Mouse (Mus musculus) cerebellum, adult 2 months (tissue): ENCODE measurements around the gene Aox2. TPM values are rescaled to one million over a fixed set of nuclear protein-coding genes. Genes with fewer than 3 reads are reported as not detected.
A peak's percentile ranks its signal among the peaks of the same experiment; 100 is the strongest.
"Not testable (repeated sequence)": the region's sequence is repeated elsewhere in the genome, so short reads cannot be mapped to it uniquely, and the experiment has no call there.

Experiments
- DNase-seq, 2 experiments: peaks; one replicate each; pipeline ENCODE4 v3.0.0; 2021
- H3K27ac ChIP-seq: fragments of 200-500 bp; 2 replicates; pipeline ENCODE4 v1.5.1; 2012; ENCODE audit warnings: low read length, control low read depth, inconsistent platforms; ENCODE audit not compliant: insufficient read depth
- H3K27me3 ChIP-seq: fragments of 200-500 bp; 2 replicates; pipeline ENCODE4 v1.6.1; 2012; ENCODE audit warnings: inconsistent platforms, mild to moderate bottlenecking, low read length, moderate library complexity; ENCODE audit not compliant: control insufficient read depth, insufficient read depth
- H3K4me1 ChIP-seq: fragments of 200-500 bp; 2 replicates; pipeline ENCODE4 v1.6.1; 2011; ENCODE audit warnings: low read length; ENCODE audit not compliant: control insufficient read depth, insufficient read depth
- H3K4me3 ChIP-seq: fragments of 200-500 bp; replicated peaks from 2 replicates; pipeline ENCODE3; 2011; ENCODE audit warnings: mild to moderate bottlenecking, low read depth, low read length, control low read depth; ENCODE audit not compliant: insufficient read depth
- CTCF ChIP-seq: fragments of 200-500 bp; IDR thresholded peaks from 2 replicates; pipeline ENCODE4 v1.5.1; 2011; ENCODE audit warnings: low read depth, mild to moderate bottlenecking, control low read depth, low read length, moderate library complexity, borderline replicate concordance; ENCODE audit not compliant: insufficient read depth
- POLR2A ChIP-seq: fragments of 200-500 bp; IDR thresholded peaks from 2 replicates; pipeline ENCODE4 v1.6.1; 2011; ENCODE audit warnings: low read length, control low read depth, borderline replicate concordance; ENCODE audit not compliant: insufficient read depth
- WGBS: fragments of 180-500 bp; shearing (Covaris S2); methylation state at CpG from one replicate; pipeline ENCODE4 v1.1.7; 2018; 5-methylcytosine and 5-hydroxymethylcytosine counted together
- polyA plus RNA-seq: library from polyadenylated mRNA; depleted of rRNA; stranded (reverse); fragments of >200 nt; gene quantifications from 2 replicates; pipeline ENCODE4 v1.2.3, GENCODE M21; 2012

The Aox2 gene
- polyA plus RNA-seq, 1 experiment, result 0.03 TPM

GRCm38 (mm10) chr1:58358958-58359901, 81.1 kb downstream of the Aox2 start:
- 63% methylated on average over 19 of the region's 19 CpGs for WGBS

DNA sequence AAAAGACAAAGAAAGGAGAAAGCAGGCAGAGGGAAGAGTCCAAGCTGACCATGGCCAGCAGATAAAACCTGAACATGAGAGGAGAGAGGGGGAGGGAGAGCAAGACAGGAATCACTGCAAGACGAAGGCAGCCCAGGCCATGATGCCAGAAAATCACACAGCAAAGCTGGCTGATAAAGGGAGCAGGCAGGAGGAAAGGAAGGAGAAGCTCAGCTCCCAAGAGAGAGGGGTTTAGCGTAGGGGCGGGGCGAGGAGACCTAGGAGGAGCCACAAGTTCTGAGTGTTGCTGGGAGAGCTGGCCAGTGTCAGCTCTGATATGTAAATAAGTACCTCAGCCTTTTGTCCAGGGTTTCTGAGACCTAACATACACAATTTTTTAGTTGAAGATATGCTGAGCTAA, 84.2 kb downstream of the Aox2 start:
- TF ChIP-seq CTCF (no peak), POLR2A (no peak)
- Histone ChIP-seq H3K27ac (no peak overlapping the region), H3K27me3 (no peaks in the 10 kb centered on the region), H3K4me3 (no peak overlapping the region), H3K4me1 (0 out of 2 replicates have a peak, but pooled peaks cover 10% of the 10 kb centered on the region)
- 55% methylated on average over 4 of the region's 4 CpGs for WGBS
- no peak for DNase-seq

More at GRCm38 (mm10) chr1:58358958-58359901, 81.1 kb downstream of the Aox2 start:
- TF ChIP-seq POLR2A (no peak), CTCF (no peak)
- H3K4me3 ChIP-seq, result no peak overlapping the region
- peak; percentile 37 to 67 for DNase-seq
- H3K27me3 ChIP-seq, result no peaks in the 10 kb centered on the region
- H3K4me1 ChIP-seq, result 0 out of 2 replicates have a peak, but pooled peaks cover 4% of the 10 kb centered on the region
- H3K27ac ChIP-seq, result no peak overlapping the region

GRCm38 (mm10) chr1:58364551-58364950, 86.4 kb downstream of the Aox2 start:
- WGBS, result 74% methylated on average over 12 of the region's 12 CpGs
- H3K27me3 ChIP-seq, result no peaks in the 10 kb centered on the region
- TF ChIP-seq POLR2A (no peak), CTCF (no peak)
- 0 out of 2 replicates have a peak, but pooled peaks cover 6% of the 10 kb centered on the region for H3K4me1 ChIP-seq
- no peak overlapping the region for H3K4me3 ChIP-seq
- DNase-seq, result no peak
- no peak overlapping the region for H3K27ac ChIP-seq

- Histone ChIP-seq H3K27me3 (no peaks in the 10 kb centered on the region), H3K4me3 (no peak overlapping the region), H3K4me1 (0 out of 2 replicates have a peak, but pooled peaks cover 6% of the 10 kb centered on the region), H3K27ac (no peak overlapping the region)
- TF ChIP-seq POLR2A, result no peak
- no peak for TF ChIP-seq CTCF
- no peak for DNase-seq
- WGBS, result 98% methylated on average over 3 of the region's 3 CpGs
These were observed 87.7 kb downstream of the Aox2 start for GRCm38 (mm10) chr1:58365829-58366228.

DNA sequence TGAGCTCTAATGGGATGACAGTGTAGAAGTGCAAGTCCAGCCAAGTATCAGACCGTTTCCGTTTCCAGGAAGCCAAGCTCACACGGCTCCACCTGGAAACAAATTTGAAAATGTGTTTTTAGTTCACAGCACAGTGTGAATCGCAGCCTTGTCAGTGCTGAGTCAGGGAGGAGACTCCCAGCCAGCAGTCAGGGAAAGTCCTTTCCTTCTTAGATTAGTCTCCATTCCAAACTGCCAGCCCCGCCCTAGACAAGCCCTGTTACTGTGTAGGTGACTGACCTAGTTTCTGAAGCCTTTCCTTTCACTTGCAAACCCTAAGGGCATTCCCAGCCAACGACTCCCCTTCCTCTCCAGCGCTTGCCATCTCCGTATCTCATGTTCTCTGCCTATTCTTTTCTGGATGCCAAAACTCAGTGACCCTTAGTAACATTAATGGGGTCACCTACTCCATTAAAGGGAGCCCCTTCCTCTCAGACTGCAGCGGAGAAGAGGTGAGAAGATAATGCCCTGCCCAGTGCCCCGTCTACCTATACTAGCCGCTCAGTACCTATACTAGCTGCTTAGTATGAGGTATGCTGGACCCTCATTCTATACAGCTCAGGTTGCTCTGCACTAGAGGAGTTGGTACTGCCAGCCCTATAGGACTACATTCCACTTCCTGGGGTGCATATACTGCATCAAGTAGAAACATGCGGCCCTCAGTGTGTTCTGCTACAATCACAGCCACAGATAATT, 88.8 kb downstream of the Aox2 start:
- H3K4me1 ChIP-seq, result 0 out of 2 replicates have a peak, but pooled peaks cover 6% of the 10 kb centered on the region
- DNase-seq, result peak; percentile 18 to 27
- H3K27ac ChIP-seq, result no peak overlapping the region; the same call in 1 of the 2 replicates
- TF ChIP-seq CTCF (no peak), POLR2A (no peak)
- WGBS, result 63% methylated on average over 12 of the region's 12 CpGs
- no peak overlapping the region for H3K4me3 ChIP-seq
- H3K27me3 ChIP-seq, result no peaks in the 10 kb centered on the region

DNA sequence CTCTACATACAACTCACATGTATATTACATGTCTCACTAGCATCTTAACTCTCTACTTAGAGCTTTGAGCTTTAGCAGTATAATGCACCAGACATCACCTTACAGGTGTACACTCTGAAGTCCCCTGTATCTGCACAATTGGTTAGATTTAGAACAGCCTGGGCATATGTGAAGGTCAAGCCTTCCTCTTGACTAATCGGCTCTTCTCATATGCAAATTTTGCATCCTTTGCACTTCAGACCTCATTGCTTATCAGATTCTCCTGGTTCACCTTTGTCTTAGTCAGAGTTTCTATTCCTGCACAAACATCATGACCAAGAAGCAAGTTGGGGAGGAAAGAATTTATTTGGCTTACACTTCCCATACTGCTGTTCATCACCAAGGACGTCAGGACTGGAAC, 91.6 kb downstream of the Aox2 start:
- Histone ChIP-seq H3K27ac (no peak overlapping the region), H3K4me3 (no peak overlapping the region), H3K27me3 (no peaks in the 10 kb centered on the region), H3K4me1 (0 out of 2 replicates have a peak, but pooled peaks cover 6% of the 10 kb centered on the region)
- DNase-seq, result no peak
- TF ChIP-seq CTCF (no peak), POLR2A (no peak)
- WGBS, result 75% methylated on average over 2 of the region's 2 CpGs

DNA sequence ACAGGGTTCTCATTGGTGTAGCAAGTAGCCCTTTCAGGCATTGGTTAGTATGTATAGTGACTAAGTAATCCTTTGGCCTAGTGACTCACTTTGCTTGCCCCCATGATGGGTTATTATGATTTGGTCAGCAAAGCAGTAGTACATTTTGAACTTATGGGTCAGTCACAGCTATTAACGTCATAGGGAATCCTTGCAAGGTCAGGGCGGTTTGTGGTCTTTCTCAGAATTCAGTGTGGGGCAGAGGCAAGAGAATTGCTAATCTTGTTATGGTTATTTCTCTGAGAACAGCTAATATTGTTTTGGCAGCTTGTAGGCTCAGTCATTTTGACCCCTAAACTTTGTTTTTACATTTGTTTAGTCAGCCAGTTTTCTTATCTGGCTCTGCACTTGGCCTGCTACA, 96.1 kb downstream of the Aox2 start:
- not testable (repeated sequence) for H3K4me3 ChIP-seq, H3K27ac ChIP-seq, DNase-seq, H3K27me3 ChIP-seq, H3K4me1 ChIP-seq
- 83% methylated on average over 2 of the region's 2 CpGs for WGBS

DNA sequence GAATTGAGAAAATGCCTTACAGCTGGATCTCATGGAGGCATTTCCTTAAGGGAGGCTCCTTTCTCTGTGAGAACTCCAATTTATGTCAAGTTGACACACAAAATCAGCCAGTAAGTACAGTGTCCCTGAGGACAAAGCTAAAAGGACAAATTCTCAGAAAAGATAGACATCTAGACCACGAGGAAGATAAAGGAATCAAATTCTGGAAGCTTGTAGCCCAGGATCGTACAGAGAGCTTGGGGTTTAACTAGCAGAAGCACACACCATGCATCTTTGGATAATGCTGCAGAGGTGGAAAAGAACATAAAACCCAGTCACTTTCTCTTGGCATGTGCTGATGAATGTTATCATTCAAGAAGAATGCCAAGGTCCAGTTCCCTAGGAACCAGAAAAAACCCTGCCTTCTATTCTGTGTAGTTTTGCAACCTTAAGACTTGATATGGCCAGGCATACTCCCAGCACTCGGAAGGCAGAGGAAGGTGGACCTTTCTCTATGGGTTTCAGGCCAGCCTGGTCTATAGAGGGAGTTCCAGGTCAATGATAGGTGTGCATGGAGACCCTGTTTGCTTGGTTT, 97.5 kb downstream of the Aox2 start:
- no peaks in the 10 kb centered on the region for H3K4me1 ChIP-seq
- 67% methylated on average over 3 of the region's 3 CpGs for WGBS
- no peak for DNase-seq
- no peak overlapping the region for H3K4me3 ChIP-seq
- no peak overlapping the region for H3K27ac ChIP-seq
- no peaks in the 10 kb centered on the region for H3K27me3 ChIP-seq
- TF ChIP-seq CTCF (no peak), POLR2A (no peak)
